Mouse (Mus musculus) embryonic facial prominence, embryonic 14.5 days (tissue): Measurements from ENCODE around the gene AC129217.1. TPM values are rescaled to one million over a fixed set of nuclear protein-coding genes. Genes with fewer than 3 reads are reported as not detected.

Source experiments
- ATAC-seq: fragments of 200-750 bp; cut with Nextera tagmentation; 2 replicates; pipeline ENCODE4 v1.8.0; 2017; ENCODE audit warnings: low read depth, moderate number of reproducible peaks, moderate TSS enrichment
- DNase-seq: peaks from one replicate; pipeline ENCODE4 v3.0.0-alpha.2; 2015; ENCODE audit warnings: low spot score
- H3K27ac ChIP-seq: fragments of 300-500 bp; sonication (generic); replicated peaks from 2 replicates; pipeline ENCODE4 v1.5.1; 2014; ENCODE audit warnings: low read depth, mild to moderate bottlenecking, low read length, moderate library complexity
- H3K27me3 ChIP-seq: fragments of 300-500 bp; sonication (generic); replicated peaks from 2 replicates; pipeline ENCODE4 v1.6.1; 2014; ENCODE audit warnings: low read length; ENCODE audit not compliant: control insufficient read depth, insufficient read depth
- H3K36me3 ChIP-seq: fragments of 300-500 bp; sonication (generic); 2 replicates; pipeline ENCODE4 v1.6.1; 2014; ENCODE audit warnings: low read length, mixed read lengths; ENCODE audit not compliant: control insufficient read depth, insufficient read depth
- H3K4me1 ChIP-seq: fragments of 300-500 bp; sonication (generic); 2 replicates; pipeline ENCODE4 v1.6.1; 2014; ENCODE audit warnings: antibody characterized with exemption, low read length; ENCODE audit not compliant: control insufficient read depth, insufficient read depth
- H3K4me2 ChIP-seq: fragments of 300-500 bp; sonication (generic); 2 replicates; pipeline ENCODE4 v1.6.1; 2014; ENCODE audit warnings: low read depth, mild to moderate bottlenecking, low read length, moderate library complexity, mixed read lengths
- H3K4me3 ChIP-seq: fragments of 300-500 bp; sonication (generic); 2 replicates; pipeline ENCODE4 v1.5.1; 2014; ENCODE audit warnings: low read depth, mild to moderate bottlenecking, low read length
- H3K9ac ChIP-seq: fragments of 300-500 bp; sonication (generic); 2 replicates; pipeline ENCODE4 v1.6.1; 2014; ENCODE audit warnings: low read depth, mild to moderate bottlenecking, low read length, moderate library complexity, mixed read lengths
- H3K9me3 ChIP-seq: fragments of 300-500 bp; sonication (generic); 2 replicates; pipeline ENCODE4 v1.6.1; 2016; ENCODE audit warnings: low read length; ENCODE audit not compliant: control insufficient read depth
- WGBS: fragments of 180-500 bp; shearing (Covaris S2); extraction: QIAGEN DNeasy Blood & Tissue Kit; methylation state at CpG from one replicate; pipeline ENCODE4 v1.1.7; 2014; 5-methylcytosine and 5-hydroxymethylcytosine counted together
- microRNA-seq: library from miRNA; unstranded; fragments of <30 nt; microRNA quantifications from one replicate; pipeline ENCODE4, GENCODE M21; 2016; ENCODE audit warnings: borderline number of aligned reads
- polyA plus RNA-seq: library from polyadenylated mRNA; unstranded; fragments of >200 nt; fragmentation: Nextera tagmentation; extraction: Ambion mirVana; gene quantifications from 2 replicates; pipeline ENCODE4 v1.2.1, GENCODE M21; 2014

The AC129217.1 gene
- polyA plus RNA-seq, 1 experiment from 2014 or later, result not detected

DNA sequence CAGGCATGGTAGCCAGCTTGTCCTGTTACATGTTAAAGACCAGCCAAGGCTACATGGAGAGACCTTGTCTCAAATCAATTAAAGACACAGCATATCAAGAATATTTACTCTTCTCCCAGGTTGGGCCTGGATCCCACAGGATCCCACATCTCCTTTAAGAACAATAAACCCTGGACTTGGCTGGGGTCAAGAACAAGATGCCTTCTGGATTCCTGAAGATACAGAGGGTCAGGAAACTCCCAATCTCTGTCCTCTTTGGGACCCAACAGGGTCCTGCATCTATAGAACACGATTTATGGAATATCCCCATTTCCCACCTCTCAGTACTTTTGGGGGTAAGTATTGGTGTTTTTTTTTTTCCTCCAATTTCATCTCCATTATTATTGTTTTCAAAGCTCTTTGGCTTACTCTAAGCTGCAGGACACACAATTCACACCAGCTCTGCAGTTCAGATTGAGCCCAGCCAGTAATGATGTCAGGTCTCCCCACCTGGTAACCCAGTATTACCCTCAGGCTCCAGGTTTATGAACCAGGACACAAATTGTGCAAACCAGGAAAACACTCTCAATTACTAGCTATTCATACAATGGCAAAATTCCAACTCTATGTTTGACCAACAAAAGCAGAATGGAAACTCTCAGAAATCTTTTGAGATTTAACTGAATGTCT is 57.5 kb downstream of the AC129217.1 start:
- H3K9ac ChIP-seq, result no peak overlapping the region
- WGBS, result 50% methylated on average over 1 of the region's 1 CpGs
- H3K36me3 ChIP-seq, result peaks cover 14% of the 10 kb centered on the region
- DNase-seq (peak; percentile 19), ATAC-seq (no peak)
- peak overlapping the region; percentile 70 for H3K4me3 ChIP-seq
- H3K27me3 ChIP-seq, result no peaks in the 10 kb centered on the region
- H3K4me1 ChIP-seq, result peaks cover 7% of the 10 kb centered on the region
- H3K9me3 ChIP-seq, result no peaks in the 10 kb centered on the region
- H3K27ac ChIP-seq, result peak overlapping the region; percentile 75; the same call in 1 of the 2 replicates
- peak overlapping the region; percentile 82 for H3K4me2 ChIP-seq

DNA sequence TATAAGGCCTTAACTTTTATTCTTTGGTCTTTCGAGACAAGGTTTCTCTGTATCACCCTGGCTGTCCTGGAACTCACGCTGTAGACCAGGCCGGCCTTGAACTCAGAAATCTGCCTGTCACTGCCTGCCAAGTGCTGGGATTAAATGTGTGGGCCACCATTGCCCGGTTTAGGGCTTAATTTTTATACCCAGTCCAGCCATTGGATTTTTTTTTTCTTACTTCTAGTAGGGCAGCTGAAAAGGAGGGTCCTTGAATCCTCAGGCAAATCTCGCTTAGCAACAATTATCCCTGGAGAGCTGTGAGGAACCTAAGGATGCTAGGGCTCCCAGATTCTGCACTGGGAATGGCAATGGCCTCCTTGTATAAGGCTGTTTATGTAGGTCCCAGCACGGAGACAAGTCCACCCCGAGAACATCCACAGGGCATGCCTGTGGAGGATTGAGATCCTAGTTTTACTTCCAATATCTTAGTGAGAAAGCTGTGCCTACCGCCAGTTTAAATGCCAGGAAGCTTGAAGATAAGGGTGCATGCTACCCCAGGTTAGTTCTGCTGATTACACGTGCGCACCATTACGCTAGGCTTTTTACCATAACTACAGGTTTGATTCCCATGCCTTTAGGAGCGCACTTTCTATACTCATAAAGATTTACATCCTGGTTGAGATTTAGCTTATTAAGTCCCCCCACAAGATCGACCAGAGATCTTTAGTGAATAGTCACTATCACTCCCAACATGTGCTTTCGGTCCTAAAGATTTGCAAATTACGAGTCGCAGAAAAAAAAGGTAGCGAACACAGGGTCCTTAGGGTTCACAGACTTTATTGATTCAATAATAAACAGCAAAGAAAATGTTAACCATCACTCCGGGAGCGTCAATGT is 58.3 kb downstream of the AC129217.1 start:
- Histone ChIP-seq H3K9me3 (no peaks in the 10 kb centered on the region), H3K4me3 (peak overlapping the region; percentile 70), H3K4me2 (peak overlapping the region; percentile 82), H3K27ac (peak overlapping the region; percentile 75), H3K9ac (peak overlapping the region; percentile 92), H3K27me3 (no peaks in the 10 kb centered on the region), H3K4me1 (peaks cover 7% of the 10 kb centered on the region), H3K36me3 (peaks cover 14% of the 10 kb centered on the region)
- DNase-seq (peak; percentile 8), ATAC-seq (no peak)
- WGBS, result 16% methylated on average over 19 of the region's 19 CpGs

DNA sequence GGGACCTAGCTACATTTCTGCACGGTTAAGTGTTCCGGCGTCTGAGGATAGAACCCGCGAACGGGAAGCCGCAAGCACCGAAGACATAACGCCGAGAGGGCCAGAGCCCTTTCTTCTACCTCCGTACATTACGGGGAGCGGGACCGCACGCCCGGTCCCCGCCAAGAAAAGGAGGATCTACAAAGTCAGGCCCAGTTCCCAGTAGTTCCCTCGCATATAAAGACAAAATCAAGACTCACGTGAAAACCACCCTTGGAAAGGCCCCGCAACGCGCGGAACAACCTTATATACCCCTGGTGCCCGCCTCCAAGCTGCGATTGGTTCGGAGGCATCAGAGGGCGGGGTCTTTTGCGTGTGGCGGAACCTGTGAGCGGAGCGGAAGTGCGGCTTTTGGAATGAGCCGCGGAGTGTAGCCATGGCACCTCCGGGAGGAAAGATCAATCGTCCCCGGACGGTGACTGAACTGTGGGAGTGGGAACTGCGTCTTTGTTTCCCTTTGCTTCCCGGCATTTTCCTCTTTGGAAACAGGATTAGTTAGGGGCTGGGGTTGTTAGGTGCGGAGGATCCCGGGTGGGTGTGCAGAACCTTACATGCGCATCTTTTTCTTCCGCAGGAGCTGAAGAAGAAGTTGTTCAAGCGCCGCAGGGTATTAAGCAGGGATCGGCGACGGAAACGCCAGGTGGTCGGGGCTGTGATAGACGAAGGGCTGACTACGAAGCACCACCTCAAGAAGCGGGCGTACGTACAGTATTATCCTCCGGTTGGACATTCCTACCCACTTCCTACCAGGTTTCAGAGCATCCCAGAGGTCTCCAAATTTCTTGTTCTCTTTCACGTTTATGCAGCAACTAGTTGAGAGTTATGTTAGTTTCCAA is 59.2 kb downstream of the AC129217.1 start, which contains the start of the genes 1810009A15Rik and Gm49416:
Gene 1810009A15Rik, plus strand, starts transcription at position 343 of the 875 bp plus-strand sequence.
Gene Gm49416, plus strand, starts transcription at position 416 of the 875 bp plus-strand sequence.
- ATAC-seq (peak; percentile 95), DNase-seq (peak; percentile 99)
- Histone ChIP-seq H3K27ac (peak within 1 kb of the TSS; percentile 75), H3K4me2 (peak within 1 kb of the TSS; percentile 82), H3K27me3 (no peaks in the 10 kb centered on the region), H3K4me3 (peak within 1 kb of the TSS; percentile 70), H3K9ac (peak within 1 kb of the TSS; percentile 92), H3K36me3 (peaks cover 14% of the 10 kb centered on the region), H3K9me3 (no peaks in the 10 kb centered on the region), H3K4me1 (peaks cover 7% of the 10 kb centered on the region)
- WGBS, result under 1% methylated on average over 58 of the region's 58 CpGs

Small RNA genes within 50 kb of the gene (microRNA-seq; reads per million reads assigned to microRNA genes)
- not detected for gene Mir5136

Other genes starting within 250 kb of the AC129217.1 start
- gene Slc22a8, start 238.5 kb upstream of the AC129217.1 start, polyA plus RNA-seq, result 0.59 and 1.3 TPM in 2 replicates
- gene Slc22a6, start 211.7 kb upstream of the AC129217.1 start, polyA plus RNA-seq, result 0.67 and 1.1 TPM in 2 replicates
- 0.35 and 0.45 TPM in 2 replicates for gene Chrm1, start 166.0 kb upstream of the AC129217.1 start, polyA plus RNA-seq
- 100 and 107 TPM in 2 replicates for gene Slc3a2, start 106.4 kb upstream of the AC129217.1 start, polyA plus RNA-seq
- gene Wdr74, start 93.9 kb upstream of the AC129217.1 start, polyA plus RNA-seq, result 76.6 and 80.1 TPM in 2 replicates
- gene 1700092M07Rik, start 89.1 kb upstream of the AC129217.1 start, polyA plus RNA-seq, result 0.85 and 1.9 TPM in 2 replicates
- gene Stx5a, start 88.4 kb upstream of the AC129217.1 start, polyA plus RNA-seq, result 140 and 142 TPM in 2 replicates
- 152 and 171 TPM in 2 replicates for gene Nxf1, start 72.7 kb upstream of the AC129217.1 start, polyA plus RNA-seq
- gene Tmem223, start 58.8 kb upstream of the AC129217.1 start, polyA plus RNA-seq, result 173 and 194 TPM in 2 replicates
- gene Tmem179b, start 55.3 kb upstream of the AC129217.1 start, polyA plus RNA-seq, result 74.9 and 90.3 TPM in 2 replicates
- 16.5 and 18.1 TPM in 2 replicates for gene Taf6l, start 43.4 kb upstream of the AC129217.1 start, polyA plus RNA-seq
- 151 and 157 TPM in 2 replicates for gene Polr2g, start 31.2 kb upstream of the AC129217.1 start, polyA plus RNA-seq
- gene Zbtb3, start 27.2 kb upstream of the AC129217.1 start, polyA plus RNA-seq, result 5.2 and 5.5 TPM in 2 replicates
- 38.4 and 40.8 TPM in 2 replicates for gene Ttc9c, start 10.4 kb upstream of the AC129217.1 start, polyA plus RNA-seq
- 7.8 and 9.2 TPM in 2 replicates for gene Hnrnpul2, start 9.8 kb upstream of the AC129217.1 start, polyA plus RNA-seq
- gene Bscl2, start 7.7 kb downstream of the AC129217.1 start, polyA plus RNA-seq, result 44.9 and 47.3 TPM in 2 replicates
- 22.2 and 24.6 TPM in 2 replicates for gene Gng3, start 9.4 kb downstream of the AC129217.1 start, polyA plus RNA-seq
- 1.6 and 2.4 TPM in 2 replicates for gene Lrrn4cl, start 21.0 kb downstream of the AC129217.1 start, polyA plus RNA-seq
- gene Ubxn1, start 41.7 kb downstream of the AC129217.1 start, polyA plus RNA-seq, result 144 and 149 TPM in 2 replicates
- 53.8 and 57.5 TPM in 2 replicates for gene Uqcc3, start 51.1 kb downstream of the AC129217.1 start, polyA plus RNA-seq
- 60.2 and 68.8 TPM in 2 replicates for gene Lbhd1, start 54.0 kb downstream of the AC129217.1 start, polyA plus RNA-seq
- gene Gm49403, start 54.2 kb downstream of the AC129217.1 start, polyA plus RNA-seq, result not detected in 2 replicates
- 77.4 and 86.6 TPM in 2 replicates for gene 1810009A15Rik, start 59.1 kb downstream of the AC129217.1 start, polyA plus RNA-seq
- gene Gm49416, start 59.2 kb downstream of the AC129217.1 start, polyA plus RNA-seq, result not detected in 2 replicates
- gene Ints5, start 63.2 kb downstream of the AC129217.1 start, polyA plus RNA-seq, result 34.8 and 35.1 TPM in 2 replicates
- gene Ganab, start 68.3 kb downstream of the AC129217.1 start, polyA plus RNA-seq, result 99.2 and 103 TPM in 2 replicates
- 42.3 and 42.4 TPM in 2 replicates for gene B3gat3, start 90.6 kb downstream of the AC129217.1 start, polyA plus RNA-seq
- gene Rom1, start 99.6 kb downstream of the AC129217.1 start, polyA plus RNA-seq, result 2.2 and 2.5 TPM in 2 replicates
- 18.2 and 20.4 TPM in 2 replicates for gene Eml3, start 99.8 kb downstream of the AC129217.1 start, polyA plus RNA-seq
- 39.7 and 43.6 TPM in 2 replicates for gene Mta2, start 112.1 kb downstream of the AC129217.1 start, polyA plus RNA-seq
- gene Tut1, start 124.1 kb downstream of the AC129217.1 start, polyA plus RNA-seq, result 24.7 and 27.8 TPM in 2 replicates
- 469 and 503 TPM in 2 replicates for gene Eef1g, start 137.3 kb downstream of the AC129217.1 start, polyA plus RNA-seq
- 44.8 and 57.6 TPM in 2 replicates for gene Ahnak, start 159.5 kb downstream of the AC129217.1 start, polyA plus RNA-seq